Mouse (Mus musculus): ENCODE measurements around the gene Rasgef1b. TPM values are rescaled to one million over a fixed set of nuclear protein-coding genes. Genes with fewer than 3 reads are reported as not detected.

The Rasgef1b gene
- polyA plus RNA-seq, 1 experiment from 2014 or later: 9.0 TPM

GRCm38 (mm10) chr5:99471790-99472189, 257.1 kb downstream of the Rasgef1b start:
- no peak for DNase-seq (ENCODE audit: low spot score)
- H3K4me3 ChIP-seq: no peak overlapping the region
- H3K4me1 ChIP-seq: peaks cover 18% of the 10 kb centered on the region
- H3K27ac ChIP-seq (replicated peaks): no peak overlapping the region
- WGBS: 90% methylated on average over 4 of the region's 4 CpGs
- no peaks in the 10 kb centered on the region for H3K36me3 ChIP-seq
- no peaks in the 10 kb centered on the region for H3K9me3 ChIP-seq (replicated peaks)
- H3K27me3 ChIP-seq (ENCODE audit: low read depth, poor library complexity, severe bottlenecking): peaks cover 81% of the 10 kb centered on the region

DNA sequence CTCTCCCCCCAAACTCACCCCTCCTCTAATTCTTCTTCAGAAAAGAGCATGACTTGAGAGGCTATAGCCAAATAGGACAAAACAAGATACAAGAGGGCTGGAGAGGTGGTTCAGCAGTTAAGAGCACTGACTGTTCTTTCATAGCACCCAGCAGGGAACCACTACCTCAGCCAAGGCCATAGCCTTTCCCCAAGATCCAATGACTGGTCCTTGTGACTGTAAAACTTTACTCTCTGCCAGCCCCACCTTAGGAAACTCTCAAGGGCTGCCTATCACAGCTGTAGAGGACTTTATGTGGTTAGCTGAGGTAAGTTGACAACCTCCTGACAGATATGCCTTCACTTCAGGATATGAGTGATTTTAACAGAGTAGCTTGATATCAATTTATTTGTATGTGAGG, 258.3 kb downstream of the Rasgef1b start:
- H3K36me3 ChIP-seq: no peaks in the 10 kb centered on the region
- peaks cover 17% of the 10 kb centered on the region for H3K4me1 ChIP-seq
- H3K27me3 ChIP-seq (ENCODE audit: low read depth, poor library complexity, severe bottlenecking): peaks cover 80% of the 10 kb centered on the region
- no peak overlapping the region for H3K27ac ChIP-seq (replicated peaks)
- no peak for DNase-seq (ENCODE audit: low spot score)
- no peaks in the 10 kb centered on the region for H3K9me3 ChIP-seq (replicated peaks)
- no peak overlapping the region for H3K4me3 ChIP-seq

DNA sequence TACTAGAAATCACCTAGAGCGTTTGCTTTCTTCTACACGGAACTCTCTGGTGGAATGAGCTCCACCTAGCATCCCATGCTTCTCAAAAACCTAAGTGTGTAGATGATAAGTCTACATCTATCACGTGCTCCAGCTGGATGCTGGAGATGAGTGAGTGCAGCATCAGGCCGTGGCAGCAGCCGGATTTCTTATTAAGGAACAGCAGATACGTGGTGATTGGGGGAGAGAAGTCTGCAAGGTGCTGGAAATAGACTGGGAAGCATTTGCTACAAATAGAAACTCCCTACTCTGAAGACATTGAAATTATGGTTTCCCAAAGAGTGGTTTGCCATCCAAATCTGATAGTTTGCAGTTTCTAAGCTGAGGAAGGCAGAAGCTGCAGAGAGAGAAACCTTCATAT, 269.9 kb downstream of the Rasgef1b start:
- Histone ChIP-seq H3K4me1 (no peaks in the 10 kb centered on the region), H3K36me3 (no peaks in the 10 kb centered on the region), H3K27me3 (ENCODE audit: low read depth, poor library complexity, severe bottlenecking) (peaks cover 14% of the 10 kb centered on the region; the same call in 1 of the 2 replicates), H3K9me3 (replicated peaks) (no peaks in the 10 kb centered on the region), H3K27ac (replicated peaks) (no peak overlapping the region), H3K4me3 (no peak overlapping the region)
- 89% methylated on average over 6 of the region's 6 CpGs for whole genome bisulfite sequencing
- no peak for DNase-seq (ENCODE audit: low spot score)

GRCm38 (mm10) chr5:99457291-99457690, 271.6 kb downstream of the Rasgef1b start:
- no peaks in the 10 kb centered on the region for H3K36me3 ChIP-seq

DNA sequence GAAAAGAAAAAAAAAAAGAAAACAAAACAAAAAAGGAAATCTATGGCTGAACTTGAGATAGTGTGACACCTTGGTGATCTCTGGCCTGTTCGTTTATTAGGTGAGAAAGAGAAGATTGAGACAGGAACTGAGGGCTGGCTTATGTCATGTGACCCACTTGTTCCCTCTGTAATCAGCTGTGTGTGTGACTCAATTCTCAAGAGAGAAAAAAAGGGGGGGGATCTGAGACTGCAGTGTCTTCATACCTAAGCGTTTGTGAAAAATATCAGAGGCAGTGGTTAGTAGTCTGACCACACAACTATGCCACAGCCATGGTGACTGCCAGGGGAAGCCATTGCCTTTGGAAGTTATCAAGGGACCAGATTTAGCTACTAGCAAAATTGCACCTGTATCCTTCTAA, 276.9 kb downstream of the Rasgef1b start:
- Histone ChIP-seq H3K9me3 (replicated peaks) (no peaks in the 10 kb centered on the region), H3K27ac (replicated peaks) (no peak overlapping the region), H3K27me3 (ENCODE audit: low read depth, poor library complexity, severe bottlenecking) (peaks cover 7% of the 10 kb centered on the region), H3K4me1 (peaks cover 11% of the 10 kb centered on the region), H3K4me3 (no peak overlapping the region), H3K36me3 (no peaks in the 10 kb centered on the region)
- WGBS: 80% methylated on average over 2 of the region's 2 CpGs
- DNase-seq (ENCODE audit: low spot score): no peak

More at GRCm38 (mm10) chr5:99457291-99457690, 271.6 kb downstream of the Rasgef1b start:
- H3K27ac ChIP-seq (replicated peaks): no peak overlapping the region
- H3K4me3 ChIP-seq: no peak overlapping the region
- no peaks in the 10 kb centered on the region for H3K9me3 ChIP-seq (replicated peaks)
- WGBS: 92% methylated on average over 3 of the region's 3 CpGs
- peaks cover 3% of the 10 kb centered on the region; the same call in 1 of the 2 replicates for H3K27me3 ChIP-seq (ENCODE audit: low read depth, poor library complexity, severe bottlenecking)
- no peak for DNase-seq (ENCODE audit: low spot score)
- H3K4me1 ChIP-seq: peaks cover 2% of the 10 kb centered on the region; the same call in 1 of the 2 replicates

GRCm38 (mm10) chr5:99451416-99451815, 277.4 kb downstream of the Rasgef1b start:
- WGBS: 81% methylated on average over 5 of the region's 5 CpGs
- Histone ChIP-seq H3K27me3 (ENCODE audit: low read depth, poor library complexity, severe bottlenecking) (peaks cover 7% of the 10 kb centered on the region), H3K27ac (replicated peaks) (no peak overlapping the region), H3K36me3 (no peaks in the 10 kb centered on the region), H3K4me3 (no peak overlapping the region), H3K4me1 (peaks cover 11% of the 10 kb centered on the region), H3K9me3 (replicated peaks) (no peaks in the 10 kb centered on the region)
- DNase-seq (ENCODE audit: low spot score): no peak

DNA sequence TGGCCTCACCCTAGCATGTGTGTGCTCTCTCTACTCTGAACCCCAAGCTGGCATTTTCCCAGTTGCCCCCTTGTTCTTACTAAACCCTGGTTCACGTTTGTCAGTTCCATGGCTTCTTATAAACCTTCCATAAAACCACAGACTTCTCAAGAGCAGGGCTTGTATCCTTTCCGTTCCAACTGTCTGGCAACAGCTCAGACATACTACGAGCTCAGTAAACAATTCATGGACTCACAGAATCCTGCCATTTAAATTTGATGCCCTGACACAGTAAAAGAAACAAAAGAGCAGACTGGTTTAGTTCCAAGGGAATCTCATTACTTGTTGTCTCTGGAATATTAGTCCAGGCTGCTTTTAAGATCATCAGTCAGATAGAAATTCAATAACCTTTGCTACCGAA, 277.9 kb downstream of the Rasgef1b start:
- no peak for DNase-seq (ENCODE audit: low spot score)
- Histone ChIP-seq H3K27ac (replicated peaks) (no peak overlapping the region), H3K36me3 (no peaks in the 10 kb centered on the region), H3K9me3 (replicated peaks) (no peaks in the 10 kb centered on the region), H3K4me1 (peaks cover 11% of the 10 kb centered on the region), H3K4me3 (no peak overlapping the region), H3K27me3 (ENCODE audit: low read depth, poor library complexity, severe bottlenecking) (peaks cover 7% of the 10 kb centered on the region)
- WGBS: 71% methylated on average over 4 of the region's 4 CpGs

DNA sequence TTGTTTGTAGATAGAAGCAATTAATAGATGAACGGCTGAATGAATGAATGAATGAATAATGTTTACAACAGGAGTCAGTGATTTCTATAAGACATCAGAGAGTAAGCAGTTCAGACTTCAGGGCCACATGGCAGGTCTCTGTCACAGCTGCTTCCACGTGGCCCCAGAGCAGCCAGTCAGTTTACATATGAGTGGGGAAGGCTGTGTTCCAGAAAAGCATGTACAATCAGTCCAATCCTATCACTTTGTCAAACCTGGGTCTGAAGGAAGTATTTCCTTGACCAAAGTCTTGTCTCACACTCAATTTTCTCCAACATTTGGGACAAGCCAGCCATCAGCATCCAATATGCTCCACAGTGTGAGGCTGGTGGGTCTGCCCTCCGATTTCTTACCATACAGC, 278.4 kb downstream of the Rasgef1b start:
- 80% methylated on average over 3 of the region's 3 CpGs for WGBS
- Histone ChIP-seq H3K36me3 (no peaks in the 10 kb centered on the region), H3K4me3 (no peak overlapping the region), H3K27me3 (ENCODE audit: low read depth, poor library complexity, severe bottlenecking) (peaks cover 7% of the 10 kb centered on the region), H3K9me3 (replicated peaks) (no peaks in the 10 kb centered on the region), H3K27ac (replicated peaks) (no peak overlapping the region), H3K4me1 (peaks cover 11% of the 10 kb centered on the region)
- DNase-seq (ENCODE audit: low spot score): no peak

GRCm38 (mm10) chr5:99447481-99447880, 281.4 kb downstream of the Rasgef1b start:
- 96% methylated on average over 6 of the region's 6 CpGs for WGBS

DNA sequence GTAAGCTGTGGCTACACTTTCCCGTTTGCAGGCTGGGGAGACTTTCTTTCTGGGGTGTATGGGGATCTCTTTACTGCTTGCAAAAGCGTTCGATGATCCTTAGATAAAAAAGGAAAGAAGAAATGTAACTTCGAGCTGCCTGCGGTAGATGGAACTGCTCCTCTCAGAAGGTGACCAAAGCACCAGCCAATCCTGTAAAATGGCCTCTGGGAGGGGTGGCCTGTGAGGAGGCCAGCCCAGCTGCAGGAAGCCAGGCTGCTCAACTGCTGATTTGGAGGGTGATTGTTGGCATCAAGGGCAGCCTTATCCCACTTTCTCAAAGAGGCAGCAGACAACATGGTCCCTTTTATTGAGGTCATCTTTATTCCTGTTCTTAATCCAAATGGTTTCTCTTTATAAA, 283.6 kb downstream of the Rasgef1b start:
- no peak for DNase-seq (ENCODE audit: low spot score)
- Histone ChIP-seq H3K4me1 (peaks cover 3% of the 10 kb centered on the region; the same call in 1 of the 2 replicates), H3K36me3 (no peaks in the 10 kb centered on the region), H3K9me3 (replicated peaks) (no peaks in the 10 kb centered on the region), H3K27me3 (ENCODE audit: low read depth, poor library complexity, severe bottlenecking) (peaks cover 21% of the 10 kb centered on the region; the same call in 1 of the 2 replicates), H3K4me3 (no peak overlapping the region), H3K27ac (replicated peaks) (no peak overlapping the region)
- WGBS: 82% methylated on average over 5 of the region's 5 CpGs

More at GRCm38 (mm10) chr5:99447481-99447880, 281.4 kb downstream of the Rasgef1b start:
- H3K27ac ChIP-seq (replicated peaks): no peak overlapping the region
- H3K36me3 ChIP-seq: no peaks in the 10 kb centered on the region
- H3K27me3 ChIP-seq (ENCODE audit: low read depth, poor library complexity, severe bottlenecking): peaks cover 15% of the 10 kb centered on the region; the same call in 1 of the 2 replicates
- no peak for DNase-seq (ENCODE audit: low spot score)
- H3K4me3 ChIP-seq: no peak overlapping the region
- H3K4me1 ChIP-seq: peaks cover 13% of the 10 kb centered on the region
- no peaks in the 10 kb centered on the region for H3K9me3 ChIP-seq (replicated peaks)

GRCm38 (mm10) chr5:99444777-99445176, 284.1 kb downstream of the Rasgef1b start:
- H3K27me3 ChIP-seq (ENCODE audit: low read depth, poor library complexity, severe bottlenecking): peaks cover 19% of the 10 kb centered on the region; the same call in 1 of the 2 replicates
- H3K36me3 ChIP-seq: no peaks in the 10 kb centered on the region
- no peak overlapping the region for H3K27ac ChIP-seq (replicated peaks)
- DNase-seq (ENCODE audit: low spot score): no peak
- 77% methylated on average over 7 of the region's 7 CpGs for WGBS
- H3K9me3 ChIP-seq (replicated peaks): no peaks in the 10 kb centered on the region
- H3K4me1 ChIP-seq: peaks cover 3% of the 10 kb centered on the region; the same call in 1 of the 2 replicates
- no peak overlapping the region for H3K4me3 ChIP-seq

- no peak for DNase-seq (ENCODE audit: low spot score)
- H3K4me1 ChIP-seq: peaks cover 3% of the 10 kb centered on the region; the same call in 1 of the 2 replicates
- no peak overlapping the region for H3K4me3 ChIP-seq
- H3K36me3 ChIP-seq: no peaks in the 10 kb centered on the region
- WGBS: 58% methylated on average over 6 of the region's 6 CpGs
- H3K27me3 ChIP-seq (ENCODE audit: low read depth, poor library complexity, severe bottlenecking): peaks cover 17% of the 10 kb centered on the region; the same call in 1 of the 2 replicates
- H3K27ac ChIP-seq (replicated peaks): no peak overlapping the region
- no peaks in the 10 kb centered on the region for H3K9me3 ChIP-seq (replicated peaks)
These were observed 288.8 kb downstream of the Rasgef1b start for GRCm38 (mm10) chr5:99440109-99440508.

DNA sequence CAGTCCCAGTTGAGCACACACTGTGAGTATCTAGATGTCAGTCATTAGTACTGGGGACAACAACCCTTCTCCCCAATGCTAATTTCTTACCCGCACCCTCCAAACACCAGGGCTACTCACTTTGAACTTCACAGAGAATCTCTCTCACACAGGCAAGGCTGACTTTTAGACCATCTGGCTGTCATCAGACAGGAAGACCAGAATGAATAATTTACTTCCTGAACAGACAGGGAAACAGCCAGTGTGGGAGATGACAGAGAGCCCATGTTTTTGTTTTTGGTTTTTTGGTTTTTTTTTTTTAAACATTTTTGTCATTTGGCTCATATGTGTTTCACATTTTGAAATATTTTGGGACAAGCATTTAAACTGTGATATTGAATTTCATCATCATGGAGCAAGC, 290.3 kb downstream of the Rasgef1b start:
- H3K9me3 ChIP-seq (replicated peaks): no peaks in the 10 kb centered on the region
- H3K27ac ChIP-seq (replicated peaks): no peak overlapping the region
- no peaks in the 10 kb centered on the region for H3K36me3 ChIP-seq
- DNase-seq (ENCODE audit: low spot score): no peak
- 65% methylated on average over 1 of the region's 1 CpGs for WGBS
- peaks cover 21% of the 10 kb centered on the region; the same call in 1 of the 2 replicates for H3K27me3 ChIP-seq (ENCODE audit: low read depth, poor library complexity, severe bottlenecking)
- no peak overlapping the region for H3K4me3 ChIP-seq
- H3K4me1 ChIP-seq: peaks cover under 1% of the 10 kb centered on the region; the same call in 1 of the 2 replicates

DNA sequence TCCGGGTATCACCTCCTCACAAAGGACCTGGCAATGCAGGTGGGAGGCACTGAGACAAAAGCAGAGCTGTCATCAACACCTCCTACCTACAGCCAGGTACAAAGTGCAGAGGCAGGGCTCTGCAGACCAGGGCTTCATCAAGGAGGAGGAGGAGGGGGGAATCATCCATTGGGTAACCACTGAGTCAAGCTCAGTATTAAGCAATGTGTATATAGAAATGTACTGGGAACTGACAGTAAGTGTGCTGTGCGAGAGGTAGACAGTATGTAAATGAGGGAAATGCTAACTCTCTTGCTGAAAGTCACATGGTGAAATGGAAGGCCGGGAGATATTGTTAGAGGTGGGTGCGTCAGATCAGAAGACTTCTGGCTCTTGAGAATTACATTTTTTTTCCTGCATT, 294.6 kb downstream of the Rasgef1b start:
- H3K4me1 ChIP-seq: no peaks in the 10 kb centered on the region
- WGBS: 92% methylated on average over 4 of the region's 4 CpGs
- no peaks in the 10 kb centered on the region for H3K9me3 ChIP-seq (replicated peaks)
- no peaks in the 10 kb centered on the region for H3K36me3 ChIP-seq
- H3K4me3 ChIP-seq: no peak overlapping the region
- H3K27ac ChIP-seq (replicated peaks): no peak overlapping the region
- peaks cover 7% of the 10 kb centered on the region; the same call in 1 of the 2 replicates for H3K27me3 ChIP-seq (ENCODE audit: low read depth, poor library complexity, severe bottlenecking)
- no peak for DNase-seq (ENCODE audit: low spot score)
